Mouse (Mus musculus): ENCODE measurements at regions not wholly inside any gene's neighbourhood (a gene's known extent, or its start where the extent isn't known, plus 50 kb on each side); places are given as distances from the start of the nearest gene placed in this dataset.
A peak's percentile ranks its signal among the peaks of the same experiment; 100 is the strongest.

DNA sequence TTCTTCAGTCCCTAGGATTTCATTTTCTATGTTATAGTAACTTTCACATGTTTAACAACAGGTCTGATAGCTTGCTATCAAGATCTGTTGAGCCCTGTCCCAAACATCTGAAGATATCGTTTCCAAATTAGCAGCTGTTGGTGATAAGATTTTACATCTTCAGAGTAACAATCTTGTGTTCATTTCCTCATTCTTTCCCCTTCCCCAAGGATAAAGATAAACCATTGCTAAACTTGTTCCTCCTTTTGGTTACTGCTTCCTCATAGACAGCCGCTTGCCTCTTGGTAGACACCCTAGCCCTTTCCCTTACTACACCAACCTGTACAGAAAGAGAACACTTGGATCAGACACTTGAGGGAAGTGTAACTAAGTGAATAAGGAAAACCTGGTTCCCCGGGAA is 58.6 kb downstream of the Kcnrg start:
- Histone ChIP-seq H3K9me3 (replicated peaks) (no peaks in the 10 kb centered on the region), H3K4me1 (no peaks in the 10 kb centered on the region), H3K4me3 (no peak overlapping the region), H3K4me2 (no peak overlapping the region), H3K27me3 (no peaks in the 10 kb centered on the region), H3K36me3 (ENCODE audit: poor library complexity, severe bottlenecking) (peaks cover 16% of the 10 kb centered on the region), H3K9ac (no peak overlapping the region), H3K27ac (no peak overlapping the region)
- WGBS = 92% methylated on average over 3 of the region's 3 CpGs
- ATAC-seq = no peak

GRCm38 (mm10) chr14:61673184-61673583 is 65.9 kb downstream of the Kcnrg start:
- H3K9ac ChIP-seq = no peak overlapping the region
- peaks cover 39% of the 10 kb centered on the region for H3K36me3 ChIP-seq (ENCODE audit: poor library complexity, severe bottlenecking)
- 25% methylated on average over 2 of the region's 2 CpGs for WGBS
- no peak overlapping the region for H3K4me2 ChIP-seq
- no peak overlapping the region; the same call in 1 of the 2 replicates for H3K27ac ChIP-seq
- no peak overlapping the region for H3K4me3 ChIP-seq
- peaks cover 23% of the 10 kb centered on the region for H3K4me1 ChIP-seq
- H3K9me3 ChIP-seq (replicated peaks) = no peaks in the 10 kb centered on the region
- H3K27me3 ChIP-seq = no peaks in the 10 kb centered on the region
- ATAC-seq = no peak

DNA sequence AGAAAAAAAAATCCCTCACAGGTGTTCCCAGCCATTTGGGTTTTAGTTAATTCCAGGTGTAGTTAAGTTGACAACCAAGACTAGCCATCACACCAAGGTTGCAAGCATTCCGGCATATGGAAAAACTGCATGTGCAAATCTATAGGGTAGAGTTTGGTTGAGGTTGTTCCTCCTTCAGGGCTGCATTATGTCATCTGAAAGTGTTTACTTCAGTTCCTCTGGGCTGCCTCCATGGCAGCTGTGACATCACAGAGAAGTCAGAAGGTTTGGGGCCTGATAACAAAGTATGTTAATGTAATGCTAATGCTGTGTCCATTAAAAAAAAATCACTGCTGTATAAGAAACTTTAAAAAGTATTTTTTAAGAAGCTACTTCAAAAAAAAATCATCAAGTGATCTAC is 70.8 kb downstream of the Kcnrg start:
- WGBS = 100% methylated on average over 1 of the region's 1 CpGs
- H3K4me2 ChIP-seq = no peak overlapping the region
- no peaks in the 10 kb centered on the region for H3K27me3 ChIP-seq
- peaks cover 38% of the 10 kb centered on the region for H3K4me1 ChIP-seq
- ATAC-seq = no peak
- no peak overlapping the region for H3K9ac ChIP-seq
- no peak overlapping the region for H3K4me3 ChIP-seq
- H3K9me3 ChIP-seq (replicated peaks) = no peaks in the 10 kb centered on the region
- no peak overlapping the region for H3K27ac ChIP-seq
- peaks cover 17% of the 10 kb centered on the region for H3K36me3 ChIP-seq (ENCODE audit: poor library complexity, severe bottlenecking)

- peak overlapping the region; percentile 96 for H3K4me2 ChIP-seq
- peak; percentile 63 for ATAC-seq
- H3K36me3 ChIP-seq (ENCODE audit: poor library complexity, severe bottlenecking) = 0 out of 2 replicates have a peak, but pooled peaks cover 11% of the 10 kb centered on the region
- peak overlapping the region; percentile 97 for H3K27ac ChIP-seq
- H3K9me3 ChIP-seq (replicated peaks) = no peaks in the 10 kb centered on the region
- WGBS = under 1% methylated on average over 48 of the region's 50 CpGs
- H3K4me1 ChIP-seq = peaks cover 49% of the 10 kb centered on the region
- peak overlapping the region; percentile 96 for H3K9ac ChIP-seq
- H3K27me3 ChIP-seq = peaks cover 21% of the 10 kb centered on the region
- peak overlapping the region; percentile 90 for H3K4me3 ChIP-seq
Measured at GRCm38 (mm10) chr14:61680818-61681707, 73.8 kb downstream of the Kcnrg start.

- WGBS = under 1% methylated on average over 80 of the region's 90 CpGs
- Histone ChIP-seq H3K36me3 (ENCODE audit: poor library complexity, severe bottlenecking) (0 out of 2 replicates have a peak, but pooled peaks cover 2% of the 10 kb centered on the region), H3K4me2 (peak overlapping the region; percentile 96), H3K9ac (peak overlapping the region; percentile 96), H3K4me3 (peak overlapping the region; percentile 90), H3K27ac (peak overlapping the region; percentile 97), H3K9me3 (replicated peaks) (no peaks in the 10 kb centered on the region), H3K4me1 (peaks cover 56% of the 10 kb centered on the region), H3K27me3 (peaks cover 25% of the 10 kb centered on the region)
- peak; percentile 87 for ATAC-seq
Measured at GRCm38 (mm10) chr14:61681708-61682701, 74.7 kb downstream of the Kcnrg start.

DNA sequence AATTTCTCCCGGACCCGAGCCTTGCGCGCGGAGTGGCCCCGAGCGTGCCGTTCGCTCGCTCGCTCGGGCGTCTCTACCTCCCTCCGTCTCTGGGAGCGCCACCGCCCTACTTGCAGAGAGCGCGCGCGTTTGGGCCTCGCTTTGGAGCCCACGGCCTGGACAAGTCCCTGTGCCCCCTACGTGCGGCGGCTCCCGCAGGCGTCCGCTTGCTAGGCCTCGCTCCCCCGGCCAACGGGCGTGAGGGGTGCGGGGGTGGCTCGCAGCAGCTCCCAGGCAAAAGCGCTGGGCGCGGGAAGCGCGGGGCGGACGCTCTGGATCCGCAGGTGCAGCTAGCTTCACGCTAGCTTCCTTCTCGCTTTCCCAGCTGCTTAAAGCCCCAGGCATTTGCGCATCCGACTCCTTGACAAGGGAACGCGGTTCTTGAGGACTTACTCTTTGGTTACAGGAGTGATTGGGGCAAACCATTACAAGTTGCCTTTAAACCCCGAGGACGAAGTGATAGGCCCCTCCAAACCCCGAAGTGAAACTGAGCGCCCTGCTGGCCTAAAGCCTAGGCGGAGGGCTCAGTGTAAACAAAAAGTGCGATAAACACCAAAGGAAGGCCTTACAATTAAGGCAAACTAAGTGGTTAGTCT is 75.6 kb downstream of the Kcnrg start:
- H3K4me3 ChIP-seq = peak overlapping the region; percentile 90
- H3K9ac ChIP-seq = peak overlapping the region; percentile 96
- H3K27ac ChIP-seq = peak overlapping the region; percentile 97
- H3K4me1 ChIP-seq = peaks cover 59% of the 10 kb centered on the region
- no peaks in the 10 kb centered on the region for H3K9me3 ChIP-seq (replicated peaks)
- under 1% methylated on average over 54 of the region's 54 CpGs for WGBS
- peaks cover 28% of the 10 kb centered on the region for H3K27me3 ChIP-seq
- H3K36me3 ChIP-seq (ENCODE audit: poor library complexity, severe bottlenecking) = no peaks in the 10 kb centered on the region
- peak overlapping the region; percentile 96 for H3K4me2 ChIP-seq
- ATAC-seq = peak; percentile 72

DNA sequence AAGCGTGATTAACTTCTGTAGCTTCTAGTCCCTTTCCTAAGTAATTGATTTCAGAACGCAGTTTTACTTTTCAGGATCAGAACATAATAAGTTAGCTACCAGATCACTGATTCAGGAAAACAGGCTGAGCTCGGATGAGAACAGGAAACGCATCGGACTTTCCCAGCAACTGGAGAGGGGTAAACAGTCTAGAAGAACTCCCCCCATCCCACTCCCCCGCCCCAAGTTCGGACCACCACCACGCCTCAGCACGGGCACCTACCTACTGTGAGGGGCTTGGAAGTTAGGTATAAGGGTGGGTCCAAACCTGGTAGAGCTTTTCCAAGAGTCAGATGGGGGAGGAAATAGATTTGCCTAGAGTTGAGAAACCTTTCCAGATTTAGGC is 76.1 kb downstream of the Kcnrg start:
- no peak for ATAC-seq
- WGBS = 12% methylated on average over 9 of the region's 9 CpGs
- peaks cover 28% of the 10 kb centered on the region for H3K27me3 ChIP-seq
- H3K9me3 ChIP-seq (replicated peaks) = no peaks in the 10 kb centered on the region
- peaks cover 59% of the 10 kb centered on the region for H3K4me1 ChIP-seq
- peak overlapping the region; percentile 97 for H3K27ac ChIP-seq
- peak overlapping the region; percentile 96 for H3K9ac ChIP-seq
- H3K4me3 ChIP-seq = peak overlapping the region; percentile 90
- peak overlapping the region; percentile 96 for H3K4me2 ChIP-seq
- no peaks in the 10 kb centered on the region for H3K36me3 ChIP-seq (ENCODE audit: poor library complexity, severe bottlenecking)

DNA sequence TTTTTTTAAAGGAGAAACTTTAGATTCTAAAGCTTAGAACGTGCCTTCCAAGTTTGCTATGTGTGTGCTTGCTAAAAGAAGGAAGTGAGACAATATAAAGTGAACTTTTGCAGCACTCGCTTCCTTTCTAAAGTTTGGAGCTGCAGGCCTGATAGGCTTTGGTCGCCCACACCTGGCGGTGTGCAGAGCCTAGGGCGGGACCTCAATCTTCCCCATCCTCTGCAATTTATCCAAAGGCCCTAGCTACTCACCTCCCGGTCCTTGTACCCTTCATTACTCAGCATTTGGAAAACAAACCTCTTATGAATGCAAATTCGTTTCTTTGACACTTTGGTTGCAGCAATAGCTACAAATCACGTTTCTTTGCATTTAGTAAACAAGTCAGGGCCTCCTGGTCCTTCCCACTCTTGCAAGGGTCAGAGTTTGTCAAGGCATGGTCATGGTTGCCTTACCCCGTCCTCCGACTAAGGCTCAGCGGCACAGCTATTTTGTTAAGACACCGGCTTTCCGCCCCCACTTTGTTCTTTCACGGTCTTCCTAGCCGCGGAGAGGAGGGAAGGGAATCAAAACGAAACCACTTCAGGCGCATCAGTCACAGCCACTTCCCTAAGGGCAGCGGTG is 76.6 kb downstream of the Kcnrg start:
- H3K4me3 ChIP-seq = no peak overlapping the region
- WGBS = 24% methylated on average over 19 of the region's 19 CpGs

DNA sequence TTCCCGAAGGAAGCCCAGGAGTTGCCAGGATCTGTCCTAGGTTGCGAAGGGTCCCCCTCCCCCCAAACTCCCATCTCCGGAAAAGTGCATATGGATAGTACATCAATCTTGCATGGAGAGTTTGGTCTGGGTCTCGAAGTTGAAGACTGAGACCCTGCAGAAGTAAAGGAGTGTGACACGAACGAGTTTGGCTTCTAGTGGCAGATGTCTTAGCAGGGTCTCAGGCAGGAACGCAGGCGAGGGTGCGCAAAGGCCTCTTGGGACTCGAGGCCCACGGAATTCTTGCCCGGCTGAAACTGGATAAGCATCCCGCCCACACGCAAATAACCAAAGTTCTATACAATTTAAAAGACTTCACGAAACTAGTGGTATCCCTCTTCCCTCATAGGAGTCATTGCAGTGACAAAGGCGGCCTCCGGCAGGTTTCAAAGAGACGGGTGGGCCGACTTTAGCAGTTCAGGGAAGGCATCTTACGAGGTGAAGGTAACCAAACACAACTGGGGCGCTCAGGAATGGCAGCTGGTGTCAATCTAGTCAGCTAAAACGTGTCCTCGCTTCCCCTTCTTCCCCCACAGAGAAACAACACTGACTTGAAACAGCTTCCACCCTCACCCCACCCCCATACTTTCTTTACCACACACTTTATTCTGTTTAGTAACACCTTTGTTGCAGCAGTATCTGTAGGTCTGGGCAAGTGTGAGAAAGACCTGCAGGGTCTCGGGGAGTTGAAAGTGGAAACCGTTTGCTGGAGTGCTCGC is 77.4 kb downstream of the Kcnrg start:
- H3K27me3 ChIP-seq = peaks cover 40% of the 10 kb centered on the region
- no peaks in the 10 kb centered on the region for H3K9me3 ChIP-seq (replicated peaks)
- H3K4me3 ChIP-seq = no peak overlapping the region
- peaks cover 62% of the 10 kb centered on the region for H3K4me1 ChIP-seq
- no peaks in the 10 kb centered on the region for H3K36me3 ChIP-seq (ENCODE audit: poor library complexity, severe bottlenecking)
- no peak overlapping the region for H3K27ac ChIP-seq
- peak overlapping the region; percentile 96 for H3K4me2 ChIP-seq
- WGBS = 24% methylated on average over 26 of the region's 26 CpGs
- ATAC-seq = no peak
- no peak overlapping the region for H3K9ac ChIP-seq

More for the DNA sequence above, 76.6 kb downstream of the Kcnrg start:
- Histone ChIP-seq H3K4me2 (peak overlapping the region; percentile 96), H3K9me3 (replicated peaks) (no peaks in the 10 kb centered on the region), H3K27ac (no peak overlapping the region), H3K4me1 (peaks cover 62% of the 10 kb centered on the region), H3K27me3 (peaks cover 33% of the 10 kb centered on the region), H3K9ac (no peak overlapping the region), H3K36me3 (ENCODE audit: poor library complexity, severe bottlenecking) (no peaks in the 10 kb centered on the region)
- ATAC-seq = no peak

- ATAC-seq = no peak
- Histone ChIP-seq H3K4me2 (no peak overlapping the region), H3K36me3 (ENCODE audit: poor library complexity, severe bottlenecking) (no peaks in the 10 kb centered on the region), H3K9me3 (replicated peaks) (no peaks in the 10 kb centered on the region), H3K4me3 (no peak overlapping the region), H3K27ac (no peak overlapping the region), H3K4me1 (peaks cover 57% of the 10 kb centered on the region), H3K27me3 (peaks cover 47% of the 10 kb centered on the region), H3K9ac (no peak overlapping the region)
- WGBS = 34% methylated on average over 12 of the region's 12 CpGs
Measured at GRCm38 (mm10) chr14:61685231-61685800, 78.1 kb downstream of the Kcnrg start.
